Mouse (Mus musculus): ENCODE data around the gene Lck.

Lck gene

DNA sequence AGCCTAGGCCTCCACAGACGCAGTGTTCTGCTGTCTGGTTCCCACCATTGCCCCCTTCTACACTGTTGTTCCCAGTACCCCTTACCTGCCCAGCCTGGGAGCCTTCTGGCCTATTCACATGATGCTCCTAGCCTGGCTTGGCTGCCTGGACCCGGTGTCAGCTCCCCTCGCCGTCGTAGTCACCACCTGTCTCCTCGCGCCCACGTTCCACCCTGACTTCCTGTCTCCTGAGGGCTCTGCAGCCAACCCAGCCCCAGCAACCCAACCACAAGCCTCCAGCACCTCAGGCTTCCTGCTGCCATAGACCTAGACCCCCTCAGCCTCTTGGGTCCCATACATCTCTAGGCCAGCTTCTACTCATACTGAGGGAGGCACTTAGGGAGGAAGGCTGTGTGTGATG lies at the start of gene Lck:
Gene Lck, minus strand, starts transcription at position 212 of the 400 bp plus-strand sequence.
- DNase-seq (ENCODE audit: low spot score), result no peak

DNA sequence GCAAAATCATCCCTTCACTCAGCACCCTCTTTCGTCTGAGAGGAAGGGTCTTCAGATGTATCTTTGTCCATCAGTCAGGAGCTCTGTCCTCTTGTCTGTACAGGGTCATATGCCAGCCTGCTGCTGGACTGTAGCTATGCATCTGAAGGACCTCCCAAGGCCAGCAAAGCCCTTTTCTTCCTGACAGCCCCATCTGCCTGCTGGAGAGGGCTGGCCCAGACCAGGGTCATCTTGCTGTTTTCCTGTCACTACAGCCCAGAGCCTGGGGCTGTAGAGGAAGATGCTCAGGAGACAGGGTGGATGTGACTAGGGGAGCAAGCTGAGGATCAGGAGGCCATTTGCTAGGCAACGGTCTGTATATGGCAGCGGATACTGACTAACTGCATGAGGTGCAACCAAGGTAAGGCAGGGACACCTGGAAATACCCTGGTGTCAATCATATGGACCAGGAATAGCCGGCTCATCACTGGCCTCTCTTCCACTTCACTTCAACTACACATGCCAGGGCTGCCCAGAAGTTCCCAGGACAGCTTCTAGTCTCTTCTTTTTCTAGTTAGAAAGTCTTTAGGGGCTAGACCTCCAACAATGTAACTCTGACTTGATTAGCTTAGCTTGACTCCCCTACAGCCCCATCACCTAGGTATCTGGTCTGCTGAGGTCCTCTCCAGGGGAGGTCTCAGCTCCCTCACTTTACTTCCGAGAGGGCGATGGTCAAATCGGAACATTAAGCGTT lies 49.5 kb upstream of the Lck start:
- DNase-seq (ENCODE audit: low spot score), result no peak

DNA sequence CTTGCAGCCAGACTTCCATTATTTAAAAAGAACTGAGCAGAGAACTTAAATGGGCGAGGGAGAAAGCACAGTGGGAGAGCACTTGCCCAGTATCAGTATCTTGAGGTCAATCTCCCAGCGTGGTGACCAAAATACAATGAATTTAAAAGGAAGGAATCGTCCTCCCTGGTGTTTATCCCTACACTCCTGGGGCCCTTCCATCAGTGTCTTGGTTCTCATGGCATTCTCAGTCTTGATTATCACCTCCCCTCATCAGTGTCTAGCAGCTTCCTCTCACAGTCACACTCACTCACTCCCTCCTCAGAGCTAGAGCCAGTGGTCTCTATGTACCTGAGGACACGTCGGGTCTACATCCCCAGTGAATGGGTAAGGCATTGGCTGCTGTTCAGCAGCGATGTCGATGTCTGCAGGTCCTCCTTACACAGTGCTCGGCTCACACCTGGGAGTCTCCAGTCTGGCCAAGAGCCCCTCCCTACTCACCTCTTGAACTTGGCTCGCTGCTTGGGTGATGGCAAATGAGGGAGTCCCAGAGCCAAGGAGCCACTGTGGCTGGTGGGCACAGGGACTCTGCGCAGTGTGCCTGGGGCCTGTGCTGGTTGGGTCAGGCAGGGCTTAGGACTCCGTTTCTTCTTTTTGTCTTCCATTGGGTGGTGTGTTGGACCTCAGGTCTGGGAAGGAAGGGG lies 48.8 kb upstream of the Lck start:
- DNase-seq (ENCODE audit: low spot score), result no peak

DNA sequence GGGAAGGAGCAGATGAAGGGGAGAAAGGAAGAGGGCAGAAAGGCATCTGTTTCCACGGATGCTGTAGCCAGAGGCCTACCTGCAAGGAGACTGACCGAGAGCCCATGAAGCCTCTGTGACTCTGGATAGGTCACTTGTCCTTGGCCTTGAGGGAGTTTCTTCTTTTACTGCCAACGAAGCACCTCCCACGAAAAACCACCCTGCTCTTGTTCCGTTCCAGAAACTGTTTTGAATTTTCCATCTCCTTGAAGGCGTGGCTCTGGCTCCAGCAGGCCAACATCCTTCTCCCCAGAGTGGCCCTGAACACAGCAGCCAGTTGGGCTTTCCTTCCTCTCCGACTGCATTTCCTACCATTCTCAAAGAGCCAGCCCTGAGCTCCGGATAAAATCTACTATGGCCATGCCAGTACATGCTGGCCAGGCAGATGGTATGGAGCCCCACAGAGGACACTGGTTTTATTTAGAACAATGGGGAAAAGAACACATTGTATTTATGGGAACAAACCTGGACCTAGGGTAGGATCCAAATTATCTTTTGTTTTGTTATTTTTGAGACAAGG lies 47.9 kb upstream of the Lck start:
- no peak for DNase-seq (ENCODE audit: low spot score)

DNA sequence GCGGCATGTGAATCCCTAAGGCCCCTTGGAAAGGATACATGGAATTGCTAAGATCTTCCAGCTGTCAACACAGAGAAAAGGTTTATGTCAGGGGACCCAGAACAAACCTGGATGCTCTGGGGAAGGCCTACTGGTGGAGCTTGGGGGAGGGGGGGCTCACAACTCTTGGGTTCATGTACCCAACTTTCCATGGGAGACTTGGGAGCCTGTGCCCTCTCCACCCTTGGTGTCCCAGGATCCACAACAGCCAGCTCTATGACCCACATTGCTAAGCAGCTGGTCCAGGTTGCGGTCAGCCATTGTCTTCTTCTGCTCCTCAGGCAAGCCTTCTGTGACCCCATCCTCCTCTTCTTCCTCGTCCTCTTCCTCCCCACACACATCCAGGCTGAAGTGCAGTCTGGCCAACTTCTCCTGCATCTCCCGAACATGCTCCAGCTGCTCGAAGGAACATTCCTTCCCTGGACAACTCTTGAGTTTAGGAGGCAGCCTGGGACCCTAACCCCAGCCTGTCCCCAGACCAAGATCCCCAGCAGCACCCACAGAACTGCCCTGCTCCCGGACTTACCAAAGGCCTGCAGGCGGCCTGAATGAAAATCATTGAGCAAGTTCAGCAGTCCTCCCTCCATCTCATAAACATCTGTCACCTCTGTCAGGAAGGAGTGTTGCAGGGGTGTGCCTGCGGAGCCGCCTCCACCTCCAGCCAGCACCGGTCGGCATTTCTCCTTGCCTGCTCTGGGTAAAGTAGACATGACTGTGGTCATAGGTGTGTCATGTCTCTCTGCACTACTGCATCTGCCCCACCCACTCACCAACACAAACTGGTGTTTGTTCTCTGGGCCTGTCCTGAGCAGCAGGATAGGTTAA lies 47.2 kb upstream of the Lck start:
- DNase-seq (ENCODE audit: low spot score), result no peak

DNA sequence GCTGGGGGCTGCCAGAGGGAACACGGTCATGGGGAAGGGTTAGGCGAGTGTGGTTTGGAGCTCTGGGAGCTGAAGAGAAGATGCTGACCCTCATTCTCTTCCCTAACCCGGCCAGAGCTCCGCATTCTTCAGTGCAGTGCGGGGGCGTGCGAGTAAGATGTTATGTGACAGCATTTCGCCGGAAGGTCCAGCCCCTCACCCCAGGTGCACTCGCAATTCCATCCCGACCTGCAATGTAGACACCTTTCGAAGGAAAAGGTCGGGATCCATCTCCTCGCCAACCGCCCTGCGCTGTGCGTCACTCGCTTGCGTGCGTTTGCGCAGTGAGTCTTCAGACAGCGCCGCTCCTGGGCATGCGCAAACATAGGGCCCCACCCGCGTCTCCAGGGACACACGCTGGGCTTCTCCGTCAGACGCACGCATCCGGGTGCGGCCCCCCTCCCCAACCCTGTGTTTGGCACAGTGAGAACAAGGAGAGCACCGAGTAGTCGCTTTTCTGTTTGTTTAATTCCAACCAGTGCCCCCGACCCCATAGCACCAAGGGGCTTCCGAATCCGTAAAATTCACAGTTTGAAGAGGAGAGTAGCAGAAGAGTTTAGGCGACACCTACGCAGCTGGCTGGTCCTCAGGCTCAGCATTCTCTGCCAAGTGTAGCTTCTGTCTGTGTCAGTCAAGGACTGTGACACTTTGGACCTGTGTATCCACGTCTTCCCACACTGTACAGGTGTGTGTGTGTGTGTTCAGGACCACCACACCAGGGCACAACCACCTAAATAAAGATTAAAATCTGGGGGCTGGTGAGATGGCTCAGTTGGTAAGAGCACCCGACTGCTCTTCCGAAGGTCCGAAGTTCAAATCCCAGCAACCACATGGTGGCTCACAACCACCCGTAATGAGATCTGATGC lies 45.6 kb upstream of the Lck start, which contains the start of gene Iqcc:
Gene Iqcc, minus strand, starts transcription at position 314 of the 906 bp plus-strand sequence.
- peak; percentile 95 for DNase-seq (ENCODE audit: low spot score)

DNA sequence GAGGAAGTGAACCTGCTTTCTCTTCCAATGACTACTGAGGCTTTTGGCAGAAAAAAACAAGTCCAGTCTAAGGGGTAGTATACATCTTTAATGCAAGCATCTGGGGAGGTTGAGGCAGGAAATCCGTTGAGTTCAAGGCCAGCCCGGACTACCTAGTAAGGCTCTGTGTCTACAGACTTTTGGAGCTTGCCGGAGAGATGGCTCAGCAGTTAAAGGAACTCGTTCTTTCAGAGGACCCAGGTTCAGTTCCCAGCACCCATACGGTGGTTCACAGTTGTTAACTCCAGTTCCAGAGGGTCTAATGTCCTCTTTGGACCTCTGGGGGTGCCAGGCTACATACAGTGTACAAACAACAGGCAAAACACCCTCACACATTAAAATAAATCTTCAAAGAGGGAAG lies 44.6 kb upstream of the Lck start:
- DNase-seq (ENCODE audit: low spot score), result no peak

DNA sequence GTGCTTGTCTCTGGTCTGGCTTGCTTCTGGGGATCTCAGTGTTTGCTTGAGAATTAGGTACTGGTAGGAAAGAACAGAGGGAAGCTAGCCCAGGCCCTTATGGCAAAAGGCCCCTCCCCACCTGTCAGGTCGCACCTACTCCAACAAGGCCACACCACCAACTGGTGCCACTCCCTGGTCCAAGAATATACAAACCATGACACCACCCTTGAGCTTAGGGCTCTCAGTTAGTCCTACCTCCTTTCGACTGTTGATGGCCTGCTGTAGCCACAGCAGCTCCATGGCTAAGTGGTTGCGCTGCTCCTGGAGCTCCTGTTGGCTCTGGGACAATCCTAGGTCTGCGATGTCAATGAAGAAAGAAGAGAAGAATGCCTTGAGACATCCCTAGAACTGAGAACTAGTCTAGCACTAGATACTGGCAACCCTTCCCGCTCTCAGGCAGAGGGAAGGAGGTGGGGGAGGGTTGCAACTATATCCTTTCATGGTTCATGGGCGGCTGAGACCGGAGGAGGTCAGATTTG lies 43.7 kb upstream of the Lck start:
- DNase-seq (ENCODE audit: low spot score), result no peak

DNA sequence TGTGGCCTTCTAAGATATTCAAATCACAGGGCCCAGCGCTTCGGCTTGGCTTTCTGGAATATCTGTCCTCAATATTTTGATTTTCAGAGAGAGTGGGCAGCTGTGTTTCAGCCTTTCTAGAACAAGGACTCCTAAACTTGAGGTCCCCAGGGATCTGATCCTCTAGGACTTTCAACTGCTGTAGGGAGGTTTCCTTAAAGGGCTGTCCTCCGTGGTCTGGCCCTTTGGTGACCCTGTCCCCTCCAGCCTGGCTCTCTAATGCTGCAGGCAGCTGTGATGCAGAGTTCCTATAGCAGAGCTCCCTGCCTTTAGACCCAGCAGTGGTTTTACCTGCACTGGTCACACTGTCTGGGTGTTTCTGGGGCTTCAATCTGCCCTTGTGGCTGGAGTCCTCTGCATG lies 43.2 kb upstream of the Lck start:
- no peak for DNase-seq (ENCODE audit: low spot score)

DNA sequence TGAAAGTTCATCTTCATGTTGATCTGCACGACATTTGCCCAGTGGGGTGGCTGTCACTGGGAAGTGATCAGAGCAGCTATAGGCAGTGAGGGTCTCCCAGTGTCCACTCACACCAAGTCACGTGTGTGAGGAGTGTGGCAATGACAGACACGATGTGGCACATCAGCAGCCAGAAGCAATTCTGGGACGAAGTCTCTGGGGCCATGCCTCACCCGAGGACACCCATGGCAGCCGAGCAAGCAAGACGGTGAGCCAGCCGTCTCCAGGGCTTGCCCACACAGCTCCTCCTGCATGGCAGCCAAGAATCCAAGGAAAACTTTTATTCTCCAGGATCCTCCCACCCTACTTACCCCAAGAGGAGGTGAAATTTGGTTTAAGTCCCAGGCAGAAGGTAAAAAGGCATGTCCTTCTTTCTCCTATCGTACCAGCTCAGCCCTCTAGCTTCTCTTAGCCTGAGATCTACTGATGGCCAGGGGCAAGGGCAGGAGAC lies 42.4 kb upstream of the Lck start:
- no peak for DNase-seq (ENCODE audit: low spot score)

DNA sequence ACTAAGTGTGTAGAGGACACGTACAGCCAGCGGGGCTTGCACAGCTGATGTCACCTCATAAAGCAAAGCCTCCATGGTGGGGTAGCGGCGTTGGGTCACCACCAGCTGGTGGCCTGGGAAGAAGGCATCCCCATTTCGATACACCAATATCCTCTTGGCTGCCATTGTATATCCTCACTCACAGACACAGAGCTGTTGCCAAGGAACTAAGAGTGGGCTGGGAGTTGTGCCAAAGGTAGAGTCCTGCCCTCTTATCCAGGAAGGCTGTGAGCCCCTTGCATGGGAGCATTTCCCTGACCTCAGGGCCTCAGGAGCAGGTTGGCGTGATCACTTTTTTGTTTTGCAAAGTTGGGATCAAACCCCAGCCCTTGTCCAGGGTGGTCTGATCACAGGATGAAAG lies 40.7 kb upstream of the Lck start, which contains the start of gene Dcdc2b:
Gene Dcdc2b, minus strand, starts transcription at position 165 of the 400 bp plus-strand sequence.
- no peak for DNase-seq (ENCODE audit: low spot score)

DNA sequence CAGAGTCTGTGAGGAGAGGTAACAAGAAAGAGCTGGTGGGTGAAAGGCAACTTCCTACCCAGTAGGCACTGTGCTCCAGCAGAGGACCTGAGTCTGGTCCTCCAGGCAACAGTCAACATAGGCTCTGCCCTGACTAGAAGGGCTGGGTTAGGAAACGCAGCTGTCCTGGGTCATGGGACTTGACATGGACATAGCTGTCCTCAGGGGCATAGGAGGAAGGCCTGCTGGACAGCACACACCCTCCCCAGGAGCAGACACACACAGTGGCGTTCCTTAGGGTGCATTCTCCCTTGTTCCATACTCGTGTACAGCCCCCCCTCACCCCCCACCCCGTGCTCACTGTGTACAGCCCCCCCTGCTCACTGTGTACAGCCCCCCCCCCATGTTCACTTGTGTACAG lies 37.0 kb upstream of the Lck start:
- DNase-seq (ENCODE audit: low spot score), result no peak

DNA sequence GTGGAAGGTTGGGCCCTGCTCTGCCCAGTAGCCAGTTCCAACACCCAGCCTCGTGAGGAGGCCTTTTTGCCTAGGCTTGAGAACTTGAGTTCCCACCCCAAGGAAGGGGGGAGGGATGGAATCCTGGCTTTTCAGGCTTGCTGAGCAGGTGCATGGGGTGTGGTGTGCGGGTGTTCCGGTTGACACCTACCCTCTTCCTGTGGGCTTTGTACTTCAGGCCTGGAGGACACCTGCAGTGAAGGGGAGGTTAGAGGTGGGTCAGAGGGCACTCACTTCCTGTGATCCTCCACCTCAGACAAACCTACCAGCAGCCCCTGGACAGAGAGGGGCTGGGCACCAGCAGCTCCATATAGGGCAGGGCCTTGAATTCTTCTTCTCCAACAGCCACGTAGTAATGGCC lies 36.6 kb upstream of the Lck start:
- no peak for DNase-seq (ENCODE audit: low spot score)

DNA sequence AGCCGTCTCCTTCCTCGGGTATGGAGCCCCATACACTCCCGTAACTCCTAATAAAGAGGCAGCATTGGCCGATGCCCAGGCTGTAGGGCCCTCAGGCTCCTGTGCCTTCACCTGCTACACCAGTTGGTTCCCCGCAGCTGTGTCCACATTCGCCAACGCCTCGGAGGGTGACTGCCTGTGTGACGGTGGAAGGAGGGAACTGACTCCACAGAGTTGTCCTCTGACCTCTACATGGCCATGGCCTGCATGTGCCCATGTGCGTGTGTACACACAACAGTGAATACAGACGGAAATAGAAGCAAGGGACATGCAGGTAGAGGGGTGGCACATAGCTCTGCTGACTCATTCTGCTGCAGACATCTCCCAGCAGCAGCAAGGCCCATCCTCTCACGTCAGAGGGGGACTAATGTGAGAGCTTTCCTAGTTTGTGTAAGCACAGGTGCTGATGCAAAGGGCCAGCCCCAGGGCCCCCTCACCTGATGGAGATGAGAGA lies 35.7 kb upstream of the Lck start:
- DNase-seq (ENCODE audit: low spot score), result no peak

DNA sequence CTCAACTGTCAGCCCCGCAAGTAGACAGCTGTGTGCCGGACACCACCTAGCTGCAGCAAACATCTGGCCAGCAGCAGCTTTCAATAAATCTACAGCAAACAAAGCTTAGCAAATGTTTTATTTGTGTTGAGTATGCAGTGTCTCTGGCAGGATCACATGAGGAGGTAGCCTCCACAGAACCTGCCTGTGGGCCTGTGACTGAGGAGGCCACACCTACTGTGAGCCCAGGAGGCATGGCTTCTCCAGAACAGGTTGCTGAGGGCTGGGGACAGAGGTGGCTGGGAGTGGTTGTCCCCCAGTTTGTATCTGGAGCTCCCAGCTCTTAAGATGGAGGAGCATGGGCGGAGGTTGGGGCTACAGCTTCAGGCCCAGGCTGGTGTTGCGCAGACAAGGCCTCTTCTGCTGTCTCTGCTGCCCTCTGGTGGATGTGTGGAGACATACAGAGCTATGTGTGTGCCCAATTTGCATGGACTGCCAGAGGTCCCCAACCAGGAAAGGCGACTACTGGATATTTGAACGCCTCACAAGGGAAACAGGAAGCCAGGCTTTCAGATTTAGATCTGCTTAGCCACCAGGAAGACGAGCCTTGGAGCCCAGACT lies 35.1 kb upstream of the Lck start:
- DNase-seq (ENCODE audit: low spot score), result peak; percentile 85

DNA sequence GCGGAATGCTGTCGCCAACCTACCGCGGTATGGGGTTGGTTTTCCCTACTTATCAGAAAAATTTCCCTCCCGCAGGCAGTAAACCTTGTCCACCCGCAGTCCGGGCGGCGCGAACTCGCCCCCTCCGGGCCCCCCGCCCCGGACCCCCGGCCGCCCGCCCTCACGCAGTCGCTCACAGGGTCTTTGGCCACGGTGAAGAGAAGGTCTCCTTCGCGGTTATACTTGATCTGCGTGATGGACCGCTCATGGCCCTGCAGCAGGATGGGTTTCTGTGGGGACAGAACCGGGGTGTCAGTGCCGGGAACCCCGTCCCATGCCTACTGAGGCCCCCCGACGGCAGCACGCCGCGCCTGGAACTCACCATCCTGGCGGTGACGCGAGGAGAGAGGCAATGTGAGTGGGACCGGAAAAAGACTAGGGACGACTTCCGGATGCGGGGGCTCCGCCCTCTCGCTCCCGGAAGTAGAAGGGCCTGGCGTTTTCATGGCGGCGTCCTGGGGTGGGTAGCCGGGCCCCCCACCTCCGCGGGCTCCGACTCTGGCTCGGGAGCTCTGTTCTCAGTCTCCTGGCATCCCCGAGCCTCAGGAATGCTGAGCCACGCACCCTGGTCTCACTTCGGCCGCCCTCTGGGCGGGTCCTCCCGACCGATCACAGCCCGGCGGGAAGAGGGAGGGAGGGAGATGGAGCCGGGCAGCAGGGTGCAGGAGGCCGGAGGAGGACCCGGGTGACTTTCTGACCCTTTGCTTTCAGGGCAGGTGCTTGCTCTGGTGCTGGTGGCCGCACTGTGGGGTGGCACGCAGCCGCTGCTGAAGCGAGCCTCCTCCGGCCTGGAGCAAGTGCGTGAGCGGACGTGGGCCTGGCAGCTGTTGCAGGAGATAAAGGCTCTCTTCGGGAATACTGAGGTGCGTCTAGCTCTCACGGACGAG lies 27.1 kb upstream of the Lck start, which contains the start of the genes Eif3i and Tmem234:
Gene Eif3i, minus strand, starts transcription at position 416 of the 926 bp plus-strand sequence.
Gene Tmem234, plus strand, starts transcription at position 436 of the 926 bp plus-strand sequence.
- peak; percentile 84 for DNase-seq (ENCODE audit: low spot score)

DNA sequence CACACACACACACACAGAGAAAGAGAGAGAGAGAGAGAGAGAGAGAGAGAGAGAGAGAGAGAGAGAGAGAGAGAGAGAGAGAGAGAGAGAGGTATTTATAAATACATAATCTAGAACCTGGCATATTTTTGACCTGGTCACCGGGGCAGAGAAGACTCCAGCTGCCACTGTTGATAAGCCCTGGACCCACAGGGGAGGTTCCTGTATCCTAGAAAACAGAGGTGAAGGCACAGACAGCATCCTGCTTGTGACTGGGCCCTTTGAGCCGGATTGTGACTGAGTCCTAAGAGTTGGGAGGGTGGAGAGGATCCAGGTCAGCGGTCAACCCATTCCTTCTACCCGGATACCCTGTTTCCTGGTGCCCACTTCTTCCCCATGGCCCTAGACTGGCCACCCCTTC lies 15.4 kb upstream of the Lck start:
- no peak for DNase-seq (ENCODE audit: low spot score)

DNA sequence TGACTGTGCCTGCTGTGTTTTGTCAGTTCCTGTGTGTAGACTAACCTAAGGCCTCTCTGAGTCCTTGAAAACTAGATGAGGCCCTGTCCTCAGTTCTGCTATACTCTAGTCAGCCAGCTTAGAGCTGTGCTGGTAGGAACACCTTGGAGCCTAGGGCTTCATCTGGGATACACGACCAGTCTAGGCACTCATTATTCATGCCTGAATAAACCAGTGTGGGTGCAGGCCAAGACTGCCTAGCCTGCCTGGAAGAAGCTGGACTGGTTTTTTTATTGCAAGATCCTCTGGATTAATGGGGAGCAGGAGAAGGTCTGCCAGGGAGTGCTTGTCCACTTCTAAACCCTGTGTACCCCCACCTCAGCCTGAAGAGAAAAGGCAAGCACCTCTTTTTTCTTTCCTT lies 13.5 kb upstream of the Lck start:
- DNase-seq (ENCODE audit: low spot score), result no peak

DNA sequence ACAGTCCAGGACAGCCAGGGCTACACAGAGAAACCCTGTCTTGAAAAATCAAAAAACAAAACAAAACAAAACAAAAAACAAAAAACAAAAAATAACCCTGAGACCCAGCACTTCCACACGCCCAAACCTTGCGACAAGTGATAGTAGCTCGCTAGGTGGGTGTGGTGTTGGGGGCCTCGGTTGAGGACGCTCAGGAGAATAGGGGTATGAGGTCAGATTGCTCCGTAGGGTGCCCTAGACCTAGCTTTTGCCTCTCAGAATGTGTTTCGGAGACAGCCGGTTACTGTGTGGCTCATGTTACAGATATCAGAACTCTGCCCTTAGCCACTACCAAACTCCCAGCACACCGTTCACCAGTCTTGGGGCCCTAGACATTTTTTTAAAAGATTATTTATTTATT lies 12.3 kb upstream of the Lck start:
- DNase-seq (ENCODE audit: low spot score), result no peak

All from testis, postnatal 10 days (tissue).